Mouse (Mus musculus) monocyte, adult 5-6 weeks (primary cell): ENCODE results near the gene Depdc5. TPM values are rescaled to one million over a fixed set of nuclear protein-coding genes. Genes with fewer than 3 reads are reported as not detected.
"Not testable (repeated sequence)": the region's sequence is repeated elsewhere in the genome, so short reads cannot be mapped to it uniquely, and the experiment has no call there.

Experiments
- ATAC-seq: fragments of 153-309, 156-312 bp; replicated peaks from 2 replicates; pipeline ENCODE4 v1.8.0; 2017; ENCODE audit warnings: mild to moderate bottlenecking; ENCODE audit not compliant: low TSS enrichment, insufficient number of reproducible peaks, severe bottlenecking, poor library complexity, low FRiP score
- total RNA-seq: library from RNA; stranded (forward); fragments of 200-1000, 200-491, 200-594 nt; gene quantifications from 3 replicates; pipeline ENCODE4 v1.2.3, GENCODE M21; 2017

Gene Depdc5
- 18.7 to 49.2 TPM (median 47.3 TPM) in 3 replicates for total RNA-seq

DNA sequence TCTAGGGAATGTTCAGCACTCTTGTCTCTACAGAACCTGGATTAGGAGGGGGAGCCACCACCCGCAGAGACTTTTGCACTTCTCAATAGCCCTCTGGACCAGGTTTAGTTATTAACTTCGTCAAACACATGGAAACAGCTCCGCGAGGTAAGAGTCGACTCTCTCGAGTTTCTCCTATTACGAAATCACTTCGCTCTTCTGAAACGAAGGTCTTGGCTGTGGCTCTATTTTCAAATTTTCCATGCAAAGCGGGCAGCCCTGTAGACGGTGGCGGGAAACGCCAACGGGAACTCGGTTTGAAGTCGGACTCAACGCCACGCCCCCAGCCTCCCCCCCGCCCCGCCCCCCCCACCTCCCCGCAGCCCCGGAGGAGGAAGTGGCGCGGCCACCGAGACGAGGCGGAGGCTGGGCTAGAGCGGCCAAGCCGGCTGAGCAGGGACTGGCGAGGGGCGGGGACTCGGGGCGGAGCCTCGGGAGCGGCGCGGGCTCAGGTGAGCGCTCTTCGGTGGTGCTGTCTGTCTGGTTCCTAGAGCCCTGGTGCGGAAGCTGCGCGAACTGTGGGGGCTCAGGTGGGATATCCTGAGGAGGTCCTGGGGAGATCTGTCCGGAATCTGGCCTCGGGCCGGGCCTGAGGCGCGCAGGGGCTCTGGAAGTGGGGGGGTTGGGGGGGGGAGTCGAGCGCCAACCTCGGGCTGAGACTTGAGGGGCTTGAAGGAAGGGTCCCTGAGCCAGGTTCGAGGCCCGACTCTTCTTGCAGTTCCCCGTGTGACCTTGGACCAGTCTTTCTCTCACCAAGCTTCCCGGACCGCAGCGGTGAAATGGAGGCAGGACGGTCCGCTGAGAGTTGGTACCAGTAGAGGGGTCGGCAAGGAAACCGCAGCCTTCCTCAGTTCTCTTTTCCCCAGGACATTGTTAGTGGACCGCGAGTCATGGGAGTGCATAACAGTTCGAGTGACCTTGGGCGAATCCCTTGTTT, at the start of gene Depdc5:
Gene Depdc5, plus strand, starts transcription at position 449 of the 976 bp plus-strand sequence.
- peak; percentile 92 for ATAC-seq

DNA sequence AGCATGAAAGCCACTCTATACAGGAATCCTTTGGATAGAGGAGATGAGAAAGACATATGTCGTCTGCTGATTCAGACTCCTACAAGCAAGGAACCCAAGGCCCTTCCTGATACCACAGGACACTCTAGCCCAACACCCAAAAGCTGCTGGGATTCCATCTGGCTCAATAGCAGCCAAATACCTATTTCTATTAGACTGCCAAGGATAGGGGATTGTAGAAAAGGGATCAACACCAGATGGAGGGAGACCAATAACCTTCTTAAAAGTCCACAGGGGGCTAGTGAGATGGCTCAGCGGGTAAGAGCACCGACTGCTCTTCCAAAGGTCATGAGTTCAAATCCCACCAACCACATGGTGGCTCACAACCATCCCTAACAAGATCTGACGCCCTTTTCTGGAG, 48.1 kb upstream of the Depdc5 start:
- ATAC-seq = no peak

DNA sequence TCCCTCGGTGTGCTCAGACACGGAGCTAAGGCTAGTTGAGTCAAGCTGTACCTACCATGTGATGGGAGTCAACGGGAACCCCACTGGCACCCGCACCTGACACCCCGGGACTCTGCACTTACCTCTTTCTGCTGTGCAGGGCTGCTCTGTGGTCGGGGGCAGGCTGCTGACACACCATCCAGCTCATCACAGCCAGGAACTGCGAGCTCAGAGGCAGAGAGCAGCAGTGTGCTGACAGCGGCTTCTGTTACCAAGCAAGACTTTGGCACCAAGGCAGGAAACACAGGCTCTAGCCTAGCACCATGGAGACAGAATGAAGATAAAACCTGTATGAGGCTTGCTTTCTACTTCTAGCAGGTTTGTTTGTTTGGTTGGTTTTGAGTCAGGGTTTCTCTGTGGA, 43.0 kb upstream of the Depdc5 start:
- ATAC-seq = no peak

- no peak for ATAC-seq
These were observed 36.5 kb upstream of the Depdc5 start, which contains the start of gene Gm20671 for GRCm38 (mm10) chr5:32827009-32827408. Gene Gm20671, minus strand, starts transcription at chr5:32827109.

DNA sequence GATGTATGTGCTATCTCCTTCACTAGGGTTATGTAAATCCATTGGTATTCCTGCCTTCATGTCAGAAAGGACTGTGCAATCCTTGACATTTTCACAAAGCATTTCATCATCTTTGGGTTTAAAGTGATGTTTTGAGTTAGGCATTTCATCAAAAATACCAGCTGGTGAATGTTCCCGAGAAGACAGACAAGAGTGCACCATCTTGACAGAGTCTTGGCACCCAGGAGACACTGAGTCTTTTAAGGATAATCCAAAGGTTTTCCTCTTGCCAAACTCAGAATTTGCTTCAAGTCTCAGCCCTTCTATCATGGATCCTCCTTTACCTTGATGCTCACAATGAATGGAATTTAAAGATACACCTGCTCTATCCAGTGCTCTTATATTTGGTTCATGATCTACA, 34.7 kb upstream of the Depdc5 start:
- not testable (repeated sequence) for ATAC-seq

GRCm38 (mm10) chr5:32830054-32830453, 33.4 kb upstream of the Depdc5 start:
- no peak for ATAC-seq

DNA sequence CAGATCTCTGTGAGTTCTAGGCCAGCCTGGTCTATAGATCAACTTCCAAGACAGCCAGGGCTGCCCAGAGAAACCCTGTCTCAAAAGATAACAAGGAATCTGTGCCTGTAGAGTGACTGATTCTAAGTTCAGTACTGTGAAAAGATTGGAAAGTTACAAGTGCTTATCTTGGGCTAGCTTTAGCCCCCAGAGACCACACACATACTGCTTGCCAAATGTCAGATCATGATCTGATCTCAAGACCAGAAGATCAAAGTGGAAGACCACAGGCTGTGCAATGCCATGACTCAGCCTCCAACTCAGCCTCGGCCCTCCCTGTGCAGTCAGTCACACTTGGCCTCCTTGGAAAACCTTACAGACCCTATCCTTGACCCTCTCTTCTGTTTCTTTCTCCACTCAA, 29.0 kb upstream of the Depdc5 start:
- ATAC-seq = no peak

DNA sequence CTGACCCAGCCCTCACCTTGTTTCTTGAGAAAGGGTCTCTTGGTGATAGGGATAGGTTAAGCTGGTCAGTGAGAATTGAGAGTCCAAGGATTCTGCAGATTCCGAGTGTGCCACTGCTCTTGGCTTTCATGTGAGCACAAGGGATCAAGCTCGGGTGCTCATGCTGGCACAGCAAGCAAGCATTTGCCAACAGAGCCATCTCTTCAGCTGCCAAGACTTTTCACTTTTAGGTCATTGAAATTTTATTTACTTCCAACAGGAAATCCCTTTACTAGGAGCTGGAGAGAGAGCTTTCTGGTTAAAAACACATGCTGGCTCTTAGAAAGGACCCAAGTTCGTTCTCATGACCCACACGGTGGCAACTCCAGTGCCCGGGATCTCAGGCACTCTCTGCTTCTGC, 26.5 kb upstream of the Depdc5 start:
- ATAC-seq = no peak

GRCm38 (mm10) chr5:32840029-32840428, 23.5 kb upstream of the Depdc5 start:
- no peak for ATAC-seq

- no peak for ATAC-seq
These were observed 14.3 kb upstream of the Depdc5 start for GRCm38 (mm10) chr5:32849178-32849577.

DNA sequence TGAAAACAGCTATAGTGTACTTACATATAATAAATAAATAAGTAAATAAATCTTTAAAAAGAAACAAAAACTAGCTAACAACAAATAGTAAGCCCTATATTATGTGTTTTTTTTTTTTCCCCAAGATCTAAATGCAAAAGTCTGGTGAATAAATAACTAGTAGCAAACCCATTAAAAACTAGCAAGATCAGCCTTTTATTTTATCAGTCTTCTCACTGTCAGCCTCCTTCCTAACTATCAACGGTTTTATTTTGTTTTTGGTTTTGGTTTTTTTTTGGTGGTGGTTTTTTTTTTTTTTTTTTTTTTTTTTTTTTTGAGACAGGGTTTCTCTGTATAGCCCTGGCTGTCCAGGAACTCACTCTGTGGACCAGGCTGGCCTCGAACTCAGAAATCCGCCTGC, 13.9 kb upstream of the Depdc5 start:
- not testable (repeated sequence) for ATAC-seq

GRCm38 (mm10) chr5:32852026-32852425, 11.5 kb upstream of the Depdc5 start:
- ATAC-seq = no peak

DNA sequence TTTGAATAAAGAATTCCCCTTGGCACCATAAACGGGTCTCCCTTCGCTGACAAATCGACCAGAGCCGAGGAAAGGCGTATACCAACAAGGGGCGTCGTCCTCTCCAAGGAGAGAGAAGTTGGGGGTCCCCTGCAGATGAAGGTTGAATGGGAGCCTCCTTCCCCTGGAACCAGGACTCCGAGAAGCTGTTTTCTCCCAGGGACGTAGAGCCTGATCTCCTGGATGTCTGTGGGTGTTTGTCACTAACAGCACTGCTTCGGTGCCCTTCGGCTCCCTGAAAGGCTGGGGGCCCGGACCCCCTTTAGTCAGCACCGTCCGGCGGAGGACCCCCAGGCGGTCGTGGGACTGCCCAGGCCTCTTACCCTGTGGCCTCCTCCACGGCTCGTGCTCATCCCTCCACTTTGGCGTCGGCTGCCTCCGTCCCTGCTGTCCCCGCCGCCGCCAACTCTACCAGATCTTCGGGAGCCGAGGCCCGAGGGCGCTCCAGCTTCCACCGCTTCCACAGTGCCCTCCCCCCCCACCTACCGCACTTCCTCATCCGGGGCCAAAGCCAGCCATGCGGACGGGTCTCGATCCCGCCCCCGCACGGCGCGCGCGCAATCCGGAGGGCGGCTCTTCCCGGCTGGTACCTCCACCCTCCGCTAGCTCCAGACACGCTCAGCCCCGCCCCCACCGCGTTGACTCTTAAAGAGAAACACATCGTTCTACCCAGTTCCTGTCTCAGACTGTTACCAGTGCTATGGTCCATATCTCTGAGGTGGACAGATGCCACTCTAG, 9.6 kb upstream of the Depdc5 start, which contains the start of gene Prr14l:
Gene Prr14l, minus strand, starts transcription at position 526 of the 777 bp plus-strand sequence.
- ATAC-seq = peak; percentile 97

DNA sequence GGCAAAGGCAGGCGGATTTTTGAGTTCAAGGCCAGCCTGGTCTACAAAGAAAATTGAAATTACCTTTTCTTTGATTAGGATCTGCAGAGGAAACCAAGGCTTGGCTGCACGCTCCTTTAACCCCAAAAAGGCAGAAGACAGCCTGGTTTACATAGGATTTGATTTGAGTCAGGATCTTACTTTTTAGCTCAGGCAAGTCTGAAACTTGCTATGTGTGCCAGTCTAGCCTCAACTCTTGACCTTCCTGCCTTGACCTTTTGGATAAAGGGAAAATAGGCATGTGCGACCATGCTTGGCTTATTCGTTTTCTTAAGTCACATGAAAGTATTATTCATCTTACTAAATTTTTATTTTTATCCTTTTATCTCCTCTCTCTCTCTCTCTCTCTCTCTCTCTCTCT, 8.7 kb upstream of the Depdc5 start:
- no peak for ATAC-seq

- ATAC-seq = not testable (repeated sequence)
These were observed 8.2 kb upstream of the Depdc5 start for GRCm38 (mm10) chr5:32855274-32855673.

GRCm38 (mm10) chr5:32857781-32858220, 5.7 kb upstream of the Depdc5 start:
- no peak for ATAC-seq

DNA sequence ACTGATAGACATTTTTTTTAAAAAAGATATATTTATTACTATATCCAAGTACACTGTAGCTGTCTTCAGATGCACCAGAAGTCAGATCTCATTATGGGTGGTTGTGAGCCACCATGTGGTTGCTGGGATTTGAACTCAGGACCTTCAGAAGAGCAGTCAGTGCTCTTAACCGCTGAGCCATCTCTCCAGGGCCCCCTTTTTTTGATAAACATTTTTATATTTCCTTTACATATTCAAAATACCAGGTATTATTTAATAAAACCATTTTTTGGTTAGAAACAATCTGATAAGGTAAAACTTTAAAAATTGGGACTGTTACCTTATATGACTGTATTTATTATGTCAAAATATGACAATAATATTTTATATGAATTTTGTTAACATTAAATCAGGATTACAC, 2.4 kb upstream of the Depdc5 start:
- ATAC-seq = no peak

- no peak for ATAC-seq
These were observed 900 bp upstream of the Depdc5 start for GRCm38 (mm10) chr5:32862469-32863132.
